Mouse (Mus musculus): ENCODE data around the gene Ces1h. TPM values are rescaled to one million over a fixed set of nuclear protein-coding genes. Genes with fewer than 3 reads are reported as not detected.
A peak's percentile ranks its signal among the peaks of the same experiment; 100 is the strongest.

The Ces1h gene
- polyA plus RNA-seq, 1 experiment from 2014 or later = not detected

DNA sequence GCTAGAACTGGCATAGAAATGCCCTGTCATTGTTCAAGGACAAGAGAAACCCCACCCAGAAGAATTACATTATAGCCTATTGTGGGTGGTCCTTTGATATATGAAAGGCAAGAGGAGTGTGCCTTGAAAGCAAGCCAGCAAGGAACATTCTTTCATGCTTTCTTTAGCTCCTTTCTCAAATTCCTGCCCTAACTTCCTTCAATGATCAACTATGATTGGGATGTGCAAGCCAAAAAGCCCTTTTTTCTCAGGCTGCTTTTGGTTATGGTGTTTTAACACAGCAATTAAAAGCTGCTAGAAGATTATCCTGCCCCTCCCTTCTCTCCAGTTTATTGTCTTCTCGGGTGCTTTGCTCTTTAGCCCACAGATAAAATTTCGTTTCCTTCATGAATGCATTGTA is 10.0 kb downstream of the Ces1h start:
- WGBS = 27% methylated on average over 2 of the region's 2 CpGs
- H3K9me3 ChIP-seq (ENCODE audit: control insufficient read depth) = no peaks in the 10 kb centered on the region
- H3K9ac ChIP-seq (ENCODE audit: low read depth, low read length) = no peak overlapping the region
- H3K27me3 ChIP-seq (replicated peaks; ENCODE audit: control insufficient read depth, insufficient read depth, low read length) = no peaks in the 10 kb centered on the region
- H3K4me2 ChIP-seq (replicated peaks; ENCODE audit: low read depth) = no peak overlapping the region
- no peaks in the 10 kb centered on the region for H3K4me1 ChIP-seq (replicated peaks; ENCODE audit: control insufficient read depth, insufficient read depth, low read length)
- no peak for TF ChIP-seq CTCF (IDR thresholded peaks at IDR 0.05; ENCODE audit: low read depth)
- H3K36me3 ChIP-seq (ENCODE audit: control insufficient read depth, insufficient read depth) = no peaks in the 10 kb centered on the region
- no peak overlapping the region for H3K4me3 ChIP-seq (ENCODE audit: low read depth, low read length)
- ATAC-seq = no peak
- no peak overlapping the region for H3K27ac ChIP-seq (ENCODE audit: low read depth, low read length)

DNA sequence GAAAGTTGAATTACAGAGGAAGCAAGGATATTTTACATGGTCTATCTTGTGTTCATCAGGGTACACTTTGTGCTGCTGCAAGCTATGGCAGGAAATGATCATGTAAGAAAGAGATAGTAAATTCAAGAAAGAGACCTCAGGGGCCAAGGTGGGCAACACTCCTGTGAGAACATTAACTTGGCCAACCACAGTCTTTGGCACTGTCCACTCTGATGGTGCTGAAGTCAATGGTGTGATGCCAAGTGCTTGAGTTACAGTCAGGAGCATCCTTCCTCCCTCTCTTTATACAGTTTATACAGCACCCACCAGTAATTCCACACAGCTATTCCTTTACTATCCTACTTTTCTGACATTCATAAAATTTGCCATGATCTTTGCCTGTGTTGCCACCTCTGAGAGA is 19.4 kb downstream of the Ces1h start:
- no peaks in the 10 kb centered on the region for H3K9me3 ChIP-seq (ENCODE audit: control insufficient read depth)
- H3K36me3 ChIP-seq (ENCODE audit: control insufficient read depth, insufficient read depth) = no peaks in the 10 kb centered on the region
- no peak overlapping the region for H3K27ac ChIP-seq (ENCODE audit: low read depth, low read length)
- H3K27me3 ChIP-seq (replicated peaks; ENCODE audit: control insufficient read depth, insufficient read depth, low read length) = no peaks in the 10 kb centered on the region
- no peak overlapping the region for H3K4me2 ChIP-seq (replicated peaks; ENCODE audit: low read depth)
- ATAC-seq = no peak
- TF ChIP-seq CTCF (IDR thresholded peaks at IDR 0.05; ENCODE audit: low read depth) = no peak
- no peak overlapping the region for H3K4me3 ChIP-seq (ENCODE audit: low read depth, low read length)
- no peaks in the 10 kb centered on the region for H3K4me1 ChIP-seq (replicated peaks; ENCODE audit: control insufficient read depth, insufficient read depth, low read length)
- H3K9ac ChIP-seq (ENCODE audit: low read depth, low read length) = no peak overlapping the region

DNA sequence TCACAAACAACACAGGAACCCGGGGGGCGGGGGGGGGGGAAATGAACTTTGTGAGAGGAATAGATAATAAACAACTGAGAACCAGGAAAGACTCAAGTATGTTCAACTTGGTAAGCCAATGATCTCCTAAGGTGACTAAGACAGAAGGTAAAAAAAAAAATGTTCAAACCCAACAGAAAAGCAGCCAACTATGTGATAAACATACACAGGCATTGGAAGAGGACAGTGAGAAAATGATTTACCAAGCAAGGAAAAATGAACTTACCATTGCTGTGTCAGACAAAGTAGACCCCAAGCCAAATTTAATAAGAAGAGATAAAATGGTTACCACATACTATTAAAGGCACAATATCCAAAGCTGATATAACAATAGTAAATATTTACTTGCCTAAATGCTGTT is 40.0 kb downstream of the Ces1h start:
- Histone ChIP-seq H3K9ac (ENCODE audit: low read depth, low read length) (no peak overlapping the region), H3K27me3 (replicated peaks; ENCODE audit: control insufficient read depth, insufficient read depth, low read length) (no peaks in the 10 kb centered on the region), H3K4me1 (replicated peaks; ENCODE audit: control insufficient read depth, insufficient read depth, low read length) (no peaks in the 10 kb centered on the region), H3K4me3 (ENCODE audit: low read depth, low read length) (no peak overlapping the region), H3K36me3 (ENCODE audit: control insufficient read depth, insufficient read depth) (no peaks in the 10 kb centered on the region), H3K9me3 (ENCODE audit: control insufficient read depth) (no peaks in the 10 kb centered on the region), H3K4me2 (replicated peaks; ENCODE audit: low read depth) (no peak overlapping the region), H3K27ac (ENCODE audit: low read depth, low read length) (no peak overlapping the region)
- ATAC-seq = no peak
- no peak for TF ChIP-seq CTCF (IDR thresholded peaks at IDR 0.05; ENCODE audit: low read depth)
- 92% methylated on average over 2 of the region's 2 CpGs for WGBS

DNA sequence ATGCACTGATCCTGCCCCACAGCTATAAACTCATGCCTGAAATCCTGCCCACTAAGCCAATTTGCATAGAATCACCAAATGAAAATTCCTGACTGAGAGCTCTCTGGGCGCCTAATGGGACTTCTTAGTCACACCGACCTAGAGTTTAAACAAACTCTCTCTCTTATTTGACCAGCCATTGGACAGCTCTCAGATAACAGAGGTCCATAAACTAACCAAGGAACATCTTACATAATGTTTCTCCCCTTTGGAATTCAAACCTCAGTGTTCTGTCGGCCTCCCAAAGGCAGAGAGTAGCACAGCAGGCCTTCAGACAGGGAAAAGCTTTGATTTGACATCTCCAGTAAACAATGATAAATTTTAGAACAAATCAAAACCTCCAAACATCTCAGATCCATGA is 42.3 kb downstream of the Ces1h start, which contains the start of gene Ces1g:
Ces1g (minus strand) TSS at position 102 of the 400 bp plus-strand sequence.
- Histone ChIP-seq H3K27me3 (replicated peaks; ENCODE audit: control insufficient read depth, insufficient read depth, low read length) (no peaks in the 10 kb centered on the region), H3K4me1 (replicated peaks; ENCODE audit: control insufficient read depth, insufficient read depth, low read length) (no peaks in the 10 kb centered on the region), H3K9me3 (ENCODE audit: control insufficient read depth) (no peaks in the 10 kb centered on the region), H3K4me3 (ENCODE audit: low read depth, low read length) (no peak within 1 kb of the TSS), H3K27ac (ENCODE audit: low read depth, low read length) (no peak within 1 kb of the TSS), H3K36me3 (ENCODE audit: control insufficient read depth, insufficient read depth) (no peaks in the 10 kb centered on the region), H3K4me2 (replicated peaks; ENCODE audit: low read depth) (no peak within 1 kb of the TSS), H3K9ac (ENCODE audit: low read depth, low read length) (no peak within 1 kb of the TSS)
- ATAC-seq = no peak
- TF ChIP-seq CTCF (IDR thresholded peaks at IDR 0.05; ENCODE audit: low read depth) = no peak
- 16% methylated on average over 3 of the region's 3 CpGs for WGBS

DNA sequence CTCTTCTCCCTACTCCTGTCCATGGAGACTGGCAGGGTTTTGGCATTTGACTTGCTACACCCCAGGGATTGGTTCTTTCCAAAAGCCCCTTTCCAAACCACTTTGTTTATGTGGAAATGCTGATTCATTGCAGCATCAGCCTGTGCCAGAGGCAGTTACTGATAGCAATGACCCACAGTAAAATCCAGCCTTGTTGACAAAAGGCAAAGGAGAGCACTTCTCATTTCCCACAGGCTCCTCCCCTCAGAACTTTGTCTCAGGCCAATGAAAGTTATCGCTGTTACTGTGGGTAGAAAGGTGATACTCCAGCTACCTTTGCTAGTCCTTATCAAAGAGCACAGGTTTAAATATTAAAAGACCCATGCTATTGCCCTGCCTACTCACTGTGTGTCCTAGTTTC is 46.8 kb downstream of the Ces1h start:
- ATAC-seq = peak; percentile 95
- WGBS = 24% methylated on average over 1 of the region's 1 CpGs
- Histone ChIP-seq H3K9me3 (ENCODE audit: control insufficient read depth) (no peaks in the 10 kb centered on the region), H3K4me1 (replicated peaks; ENCODE audit: control insufficient read depth, insufficient read depth, low read length) (no peaks in the 10 kb centered on the region), H3K4me3 (ENCODE audit: low read depth, low read length) (no peak overlapping the region), H3K4me2 (replicated peaks; ENCODE audit: low read depth) (no peak overlapping the region), H3K27me3 (replicated peaks; ENCODE audit: control insufficient read depth, insufficient read depth, low read length) (no peaks in the 10 kb centered on the region), H3K36me3 (ENCODE audit: control insufficient read depth, insufficient read depth) (no peaks in the 10 kb centered on the region), H3K9ac (ENCODE audit: low read depth, low read length) (no peak overlapping the region), H3K27ac (ENCODE audit: low read depth, low read length) (no peak overlapping the region)
- TF ChIP-seq CTCF (IDR thresholded peaks at IDR 0.05; ENCODE audit: low read depth) = no peak

DNA sequence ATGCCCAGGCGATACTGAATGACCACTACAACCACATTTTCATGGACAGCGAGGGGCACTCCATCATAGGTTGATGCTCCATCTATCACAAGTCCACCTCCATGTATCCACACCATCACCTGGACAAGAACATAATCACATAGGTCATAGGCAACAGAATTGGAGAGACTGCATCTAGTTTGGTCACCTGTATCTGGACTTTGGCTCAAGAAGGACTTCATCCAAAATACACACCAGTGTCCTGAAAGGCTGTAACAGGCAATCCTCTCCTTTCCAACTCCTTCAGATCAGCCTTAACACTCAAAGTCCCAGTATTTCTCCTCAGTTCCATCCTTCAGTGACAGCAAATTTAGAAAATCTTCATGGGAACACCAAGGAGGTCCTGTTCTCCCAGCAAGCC is 48.4 kb downstream of the Ces1h start:
- no peak overlapping the region for H3K4me2 ChIP-seq (replicated peaks; ENCODE audit: low read depth)
- no peak overlapping the region for H3K9ac ChIP-seq (ENCODE audit: low read depth, low read length)
- no peaks in the 10 kb centered on the region for H3K36me3 ChIP-seq (ENCODE audit: control insufficient read depth, insufficient read depth)
- TF ChIP-seq CTCF (IDR thresholded peaks at IDR 0.05; ENCODE audit: low read depth) = no peak
- ATAC-seq = no peak
- no peaks in the 10 kb centered on the region for H3K9me3 ChIP-seq (ENCODE audit: control insufficient read depth)
- no peaks in the 10 kb centered on the region for H3K4me1 ChIP-seq (replicated peaks; ENCODE audit: control insufficient read depth, insufficient read depth, low read length)
- H3K4me3 ChIP-seq (ENCODE audit: low read depth, low read length) = no peak overlapping the region
- no peak overlapping the region for H3K27ac ChIP-seq (ENCODE audit: low read depth, low read length)
- 95% methylated on average over 2 of the region's 2 CpGs for WGBS
- H3K27me3 ChIP-seq (replicated peaks; ENCODE audit: control insufficient read depth, insufficient read depth, low read length) = no peaks in the 10 kb centered on the region

DNA sequence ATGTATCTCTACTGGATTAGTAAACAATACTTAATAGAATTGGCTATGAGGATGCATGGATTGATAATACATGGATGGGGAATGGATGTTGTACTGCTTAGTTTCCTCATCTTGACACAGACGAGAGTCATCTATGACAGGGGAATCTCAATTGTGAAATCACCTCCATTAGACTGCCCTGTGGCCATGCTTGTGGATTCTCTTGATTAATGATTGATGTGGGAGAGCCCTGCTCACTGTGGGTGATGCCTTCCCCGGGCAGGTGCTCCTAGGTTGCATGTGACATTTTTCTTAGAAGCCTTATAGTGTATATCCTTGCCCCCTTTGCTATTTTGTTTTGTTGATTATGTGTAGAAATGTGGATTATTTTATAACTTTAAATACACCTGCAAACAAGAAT is 54.4 kb downstream of the Ces1h start:
- H3K9me3 ChIP-seq (ENCODE audit: control insufficient read depth) = no peaks in the 10 kb centered on the region
- no peaks in the 10 kb centered on the region for H3K4me1 ChIP-seq (replicated peaks; ENCODE audit: control insufficient read depth, insufficient read depth, low read length)
- H3K9ac ChIP-seq (ENCODE audit: low read depth, low read length) = no peak overlapping the region
- H3K27ac ChIP-seq (ENCODE audit: low read depth, low read length) = no peak overlapping the region
- H3K4me3 ChIP-seq (ENCODE audit: low read depth, low read length) = no peak overlapping the region
- TF ChIP-seq CTCF (IDR thresholded peaks at IDR 0.05; ENCODE audit: low read depth) = no peak
- peak; percentile 77 for ATAC-seq
- H3K4me2 ChIP-seq (replicated peaks; ENCODE audit: low read depth) = no peak overlapping the region
- no peaks in the 10 kb centered on the region for H3K36me3 ChIP-seq (ENCODE audit: control insufficient read depth, insufficient read depth)
- no peaks in the 10 kb centered on the region for H3K27me3 ChIP-seq (replicated peaks; ENCODE audit: control insufficient read depth, insufficient read depth, low read length)
- 34% methylated on average over 2 of the region's 2 CpGs for WGBS

All from intestine, postnatal 0 days (tissue).